Mouse (Mus musculus) lung, adult 2 months (tissue): ENCODE data around the gene Zcchc2. TPM values are rescaled to one million over a fixed set of nuclear protein-coding genes. Genes with fewer than 3 reads are reported as not detected.
A peak's percentile ranks its signal among the peaks of the same experiment; 100 is the strongest.

Source experiments
- DNase-seq: peaks from one replicate; pipeline ENCODE4 v3.0.0; 2022
- H3K4me1 ChIP-seq: fragments of 200-500 bp; 2 replicates; pipeline ENCODE4 v1.6.1; 2011; ENCODE audit warnings: low read length; ENCODE audit not compliant: control insufficient read depth, insufficient read depth
- H3K4me3 ChIP-seq: fragments of 200-500 bp; replicated peaks from 2 replicates; pipeline ENCODE3; 2011; ENCODE audit warnings: low read depth, mild to moderate bottlenecking, control low read depth, low read length; ENCODE audit errors: extremely low read depth
- CTCF ChIP-seq: fragments of 200-500 bp; IDR thresholded peaks from 2 replicates; pipeline ENCODE4 v1.5.1; 2011; ENCODE audit warnings: mild to moderate bottlenecking, low read length, control low read depth; ENCODE audit not compliant: insufficient read depth
- POLR2A ChIP-seq: fragments of 200-500 bp; IDR thresholded peaks from 2 replicates; pipeline ENCODE4 v1.6.1; 2011; ENCODE audit warnings: low read depth, mild to moderate bottlenecking, control low read depth, low read length, borderline replicate concordance; ENCODE audit errors: extremely low read depth
- WGBS: fragments of 180-500 bp; shearing (Covaris S2); methylation state at CpG from one replicate; pipeline ENCODE4 v1.1.7; 2018; 5-methylcytosine and 5-hydroxymethylcytosine counted together
- polyA plus RNA-seq: library from polyadenylated mRNA; depleted of rRNA; stranded (reverse); fragments of >200 nt; gene quantifications from 2 replicates; pipeline ENCODE4 v1.2.3, GENCODE M21; 2012; rRNA removed

Zcchc2 gene
- polyA plus RNA-seq, result 13.6 TPM in 2 replicates

DNA sequence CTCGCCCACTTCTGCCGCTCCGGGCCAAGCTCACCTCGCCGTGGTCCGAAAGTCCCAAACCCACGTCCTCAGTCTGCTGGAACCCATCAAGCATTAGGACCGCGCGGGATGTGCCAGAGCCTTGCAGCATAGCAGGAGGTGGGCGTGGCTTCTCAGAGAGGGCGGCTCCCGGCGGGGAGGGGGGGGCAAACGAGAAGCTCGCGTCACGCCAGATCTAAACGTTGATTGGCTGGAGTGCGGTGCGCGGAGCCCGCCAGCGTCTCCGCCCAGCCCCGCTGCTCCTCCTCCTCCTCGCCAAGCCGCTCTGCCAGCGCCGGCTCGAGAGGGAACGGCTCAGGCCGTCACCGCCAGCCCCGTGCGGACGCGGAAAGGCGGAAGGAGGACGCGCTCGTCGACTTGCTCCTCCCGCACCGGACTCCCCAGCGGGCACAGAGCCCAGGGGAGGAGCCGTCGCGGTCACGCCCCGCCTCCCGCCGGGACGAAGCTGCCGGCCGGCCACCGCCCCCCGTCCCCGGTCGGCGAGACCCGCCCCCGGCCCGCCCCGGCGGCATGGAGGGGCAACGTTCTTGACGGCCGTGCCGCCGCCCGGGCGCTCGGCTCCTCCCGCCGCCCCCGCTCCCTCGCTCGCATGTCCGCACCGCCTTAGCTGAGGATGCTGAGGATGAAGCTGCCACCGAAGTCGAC, at the start of gene Zcchc2:
Gene Zcchc2, plus strand, starts transcription at position 269 of the 684 bp plus-strand sequence.
- TF ChIP-seq CTCF, result no peak
- peak; percentile 73; the same call in 1 of the 2 replicates for TF ChIP-seq POLR2A
- DNase-seq, result peak; percentile 98
- WGBS, result under 1% methylated on average over 72 of the region's 83 CpGs

DNA sequence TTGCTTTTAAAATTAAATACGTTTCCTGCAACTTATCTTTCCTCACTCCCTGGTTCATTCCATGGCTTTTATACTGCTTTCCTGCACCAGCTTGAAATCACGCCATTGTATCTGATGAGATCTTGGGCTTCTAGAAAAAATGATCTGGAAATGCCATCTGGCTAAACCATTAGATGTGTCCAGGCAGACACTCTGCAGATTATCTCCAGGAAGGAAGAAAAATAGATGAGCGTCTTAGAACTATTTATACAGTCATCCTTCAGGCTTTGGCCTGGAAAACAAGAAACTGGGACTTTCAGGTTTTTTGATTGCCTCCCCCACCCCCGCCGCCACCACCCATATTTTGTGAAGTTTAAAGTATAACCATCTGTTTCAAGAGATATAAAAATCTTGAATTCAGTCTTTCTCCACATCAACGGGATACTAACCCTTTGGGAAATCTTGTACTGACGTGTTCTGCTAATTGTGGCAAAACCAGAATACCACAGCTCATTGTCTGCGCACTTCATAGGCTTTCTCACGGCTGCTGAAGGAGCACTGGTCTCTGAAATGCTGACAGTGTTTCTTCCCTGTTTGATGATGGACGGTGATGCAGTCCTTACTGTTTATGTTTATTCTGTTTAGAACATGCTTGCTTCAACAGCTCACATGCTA, 45.2 kb upstream of the Zcchc2 start:
- no peak for DNase-seq
- TF ChIP-seq POLR2A, result no peak
- no peak for TF ChIP-seq CTCF
- Histone ChIP-seq H3K4me3 (no peak overlapping the region), H3K4me1 (no peaks in the 10 kb centered on the region)
- 83% methylated on average over 10 of the region's 10 CpGs for WGBS

More for the DNA sequence above, at the start of gene Zcchc2:
- Histone ChIP-seq H3K4me1 (peaks cover 5% of the 10 kb centered on the region), H3K4me3 (peak within 1 kb of the TSS; percentile 90)

GRCm38 (mm10) chr1:105946581-105947540, 43.3 kb upstream of the Zcchc2 start:
- Histone ChIP-seq H3K4me1 (no peaks in the 10 kb centered on the region), H3K4me3 (no peak overlapping the region)
- TF ChIP-seq POLR2A, result no peak
- no peak for TF ChIP-seq CTCF
- 65% methylated on average over 13 of the region's 13 CpGs for WGBS
- DNase-seq, result no peak

DNA sequence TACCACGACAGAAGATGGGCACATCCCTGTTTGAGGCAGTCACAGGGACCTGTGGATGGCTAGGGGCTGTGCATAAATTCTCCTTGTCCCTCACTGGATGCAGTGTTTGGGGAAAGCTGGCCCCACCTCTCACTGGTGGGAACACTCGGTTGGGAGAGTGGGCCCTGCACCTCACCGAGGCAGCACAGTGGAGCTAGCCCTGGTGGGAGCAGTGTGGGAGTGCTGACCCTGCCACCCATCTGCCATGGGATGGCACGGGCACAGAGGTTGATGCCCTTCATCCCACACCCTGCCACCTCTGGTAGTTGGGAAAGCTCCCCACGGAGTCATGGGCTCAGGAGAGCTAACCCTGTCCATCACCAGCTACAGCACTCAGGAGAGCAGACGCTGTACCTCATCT, 41.9 kb upstream of the Zcchc2 start:
- H3K4me3 ChIP-seq, result no peak overlapping the region
- no peak for DNase-seq
- TF ChIP-seq POLR2A, result no peak
- no peak for TF ChIP-seq CTCF
- no peaks in the 10 kb centered on the region for H3K4me1 ChIP-seq
- 80% methylated on average over 6 of the region's 6 CpGs for WGBS

- TF ChIP-seq CTCF (no peak), POLR2A (no peak)
Measured at GRCm38 (mm10) chr1:105953588-105953987, 36.6 kb upstream of the Zcchc2 start.

DNA sequence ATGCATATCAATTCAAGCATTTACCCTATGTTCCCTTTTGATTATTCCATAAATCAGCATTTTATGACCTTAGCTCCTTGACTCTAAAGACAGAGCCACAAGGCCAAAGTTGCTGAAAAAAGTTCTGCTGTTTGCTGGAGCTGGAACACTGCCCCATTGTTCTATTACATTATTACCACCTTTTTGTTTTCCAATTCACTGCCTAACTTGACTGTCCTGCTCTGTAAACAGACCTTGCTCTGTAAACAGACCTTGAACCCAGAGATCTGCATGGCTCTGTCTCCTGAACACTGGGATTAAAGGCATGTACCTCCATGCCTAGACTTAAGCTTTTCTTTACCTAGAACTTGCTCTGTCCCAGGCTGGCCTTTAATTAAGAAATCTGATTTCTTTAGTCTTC, 36.2 kb upstream of the Zcchc2 start:
- no peak for TF ChIP-seq CTCF
- TF ChIP-seq POLR2A, result no peak
- no peak for DNase-seq
- H3K4me1 ChIP-seq, result no peaks in the 10 kb centered on the region
- H3K4me3 ChIP-seq, result no peak overlapping the region

More at GRCm38 (mm10) chr1:105953588-105953987, 36.6 kb upstream of the Zcchc2 start:
- 60% methylated on average over 2 of the region's 2 CpGs for WGBS
- no peak for DNase-seq
- Histone ChIP-seq H3K4me1 (no peaks in the 10 kb centered on the region), H3K4me3 (no peak overlapping the region)

DNA sequence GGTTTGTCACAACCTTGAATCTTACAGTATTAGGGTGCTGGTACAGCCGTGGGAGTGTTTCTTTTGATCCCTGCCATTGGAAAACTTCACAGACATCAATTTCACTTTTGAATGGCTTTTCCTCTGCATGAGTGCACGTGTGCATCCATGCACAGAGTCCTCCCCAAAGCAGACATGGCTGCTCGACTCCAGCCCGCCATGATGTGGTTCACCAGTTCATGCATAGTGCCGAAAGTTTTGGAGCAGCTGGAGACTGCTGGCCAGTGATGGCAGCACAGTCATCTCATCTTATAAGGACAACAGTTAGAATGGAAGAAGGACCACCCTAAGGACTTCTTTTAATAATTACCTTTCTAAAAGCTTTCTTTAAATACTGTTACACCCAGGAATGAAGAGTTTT, 34.1 kb upstream of the Zcchc2 start:
- no peak for DNase-seq
- Histone ChIP-seq H3K4me3 (no peak overlapping the region), H3K4me1 (no peaks in the 10 kb centered on the region)
- 82% methylated on average over 5 of the region's 5 CpGs for WGBS
- TF ChIP-seq POLR2A (no peak), CTCF (no peak)

DNA sequence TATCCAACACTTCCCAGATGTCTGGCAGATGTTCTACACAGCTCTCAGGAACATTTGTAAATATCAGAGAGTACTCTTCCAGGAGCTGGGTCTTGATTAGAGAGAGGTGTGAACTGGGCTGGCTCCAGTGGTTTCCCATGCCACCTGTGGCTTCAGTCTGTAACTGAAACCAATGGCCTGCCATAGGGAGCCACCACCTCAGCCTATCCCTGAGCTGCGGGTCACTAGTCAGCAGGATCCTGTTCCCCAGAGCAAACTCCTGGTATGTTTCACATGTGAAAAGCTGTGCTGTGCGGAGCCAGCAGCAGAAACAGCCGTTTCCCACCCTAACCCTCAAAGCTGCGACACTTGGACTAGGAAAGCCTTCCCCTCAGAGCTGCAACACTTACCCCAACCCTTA, 28.7 kb upstream of the Zcchc2 start:
- DNase-seq, result no peak
- 85% methylated on average over 4 of the region's 4 CpGs for WGBS
- H3K4me1 ChIP-seq, result no peaks in the 10 kb centered on the region
- TF ChIP-seq CTCF (no peak), POLR2A (no peak)
- H3K4me3 ChIP-seq, result no peak overlapping the region

DNA sequence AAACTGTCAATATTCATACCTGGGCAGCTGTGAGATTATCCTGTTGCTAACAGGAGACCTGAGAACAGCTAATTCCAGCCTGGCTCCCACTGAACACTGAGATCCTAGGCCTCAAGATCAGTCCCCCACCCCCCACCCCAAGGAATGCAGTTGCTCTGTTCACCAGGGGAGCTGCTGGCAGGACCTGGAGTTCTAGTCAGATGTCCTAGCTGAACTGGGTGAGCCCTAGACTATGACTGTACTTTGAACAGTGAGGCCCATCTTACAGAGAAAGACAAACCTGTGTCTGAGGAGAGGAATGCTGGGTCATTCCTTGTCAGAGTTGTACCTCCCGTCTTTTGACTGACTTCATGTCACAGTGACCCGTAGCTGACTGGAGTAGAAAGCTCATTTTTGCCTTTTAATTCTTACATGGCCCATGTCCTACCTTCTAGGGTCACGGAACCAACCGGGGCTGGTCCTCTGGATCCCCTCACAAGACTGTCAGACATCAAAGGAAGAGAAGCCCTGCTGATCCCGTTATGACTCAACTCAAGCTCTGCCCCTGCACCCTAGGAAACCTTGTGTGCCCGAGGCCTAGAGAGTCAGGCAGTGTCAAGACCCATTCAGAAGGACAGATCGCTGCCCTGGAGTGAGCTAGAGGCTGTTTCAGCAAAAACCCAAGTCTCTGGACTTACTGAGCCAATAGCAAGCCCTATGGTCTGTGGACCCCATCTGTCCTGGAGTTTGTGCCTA, 28.0 kb upstream of the Zcchc2 start:
- no peak for DNase-seq
- WGBS, result 81% methylated on average over 7 of the region's 7 CpGs
- no peak overlapping the region for H3K4me3 ChIP-seq
- no peak for TF ChIP-seq CTCF
- no peak for TF ChIP-seq POLR2A
- no peaks in the 10 kb centered on the region for H3K4me1 ChIP-seq
